10 mouse cellular contexts compared by ENCODE assay signal in genomic region chr3:68492066-68492465, GRCm38 (mm10).
DNase-seq lines count a peak whose midpoint lies in the region; ATAC-seq and TF ChIP-seq lines count a peak whose summit lies in the region.
"Had no signal": no experiment of that assay in that cellular context is flagged by ENCODE, and none has a peak within 500 bp of the region (broad histone marks: within the 10 kb centered on the region; RNA-seq: fewer than 3 reads in every experiment).

No protein-coding gene starts in this region.

- peak overlapping the region; percentile 98 for H3K27ac ChIP-seq in kidney, embryonic 16.5 days (ENCODE audit: low read length)
- H3K27ac ChIP-seq in embryonic facial prominence, embryonic 13.5 days: peak overlapping the region; percentile 88
- 0 out of 2 replicates have a peak overlapping the region, but pooled peaks have one; percentile 77 for H3K27ac ChIP-seq in limb, embryonic 14.5 days (replicated peaks; ENCODE audit: low read depth, low read length)

- H3K4me3 ChIP-seq in kidney, embryonic 16.5 days (ENCODE audit: low read length): no peak overlapping the region
- no peak overlapping the region for H3K4me3 ChIP-seq in embryonic facial prominence, embryonic 13.5 days
- H3K4me3 ChIP-seq in limb, embryonic 14.5 days (replicated peaks; ENCODE audit: low read length): no peak overlapping the region

- H3K36me3 ChIP-seq in kidney, embryonic 16.5 days (ENCODE audit: insufficient read depth, low read length): no peaks in the 10 kb centered on the region
- H3K36me3 ChIP-seq in embryonic facial prominence, embryonic 13.5 days: no peaks in the 10 kb centered on the region
- no peaks in the 10 kb centered on the region for H3K36me3 ChIP-seq in limb, embryonic 14.5 days (ENCODE audit: control insufficient read depth, insufficient read depth, low read length)

- H3K4me1 ChIP-seq in kidney, embryonic 16.5 days (ENCODE audit: insufficient read depth, low read length): peaks cover 41% of the 10 kb centered on the region
- H3K4me1 ChIP-seq in embryonic facial prominence, embryonic 13.5 days: peaks cover 35% of the 10 kb centered on the region
- peaks cover 31% of the 10 kb centered on the region for H3K4me1 ChIP-seq in limb, embryonic 14.5 days (ENCODE audit: control insufficient read depth, insufficient read depth, low read length)

- peak; percentile 79 for DNase-seq in heart, adult 11 months
- no peak for DNase-seq in heart, postnatal 4 days
- no peak for DNase-seq in kidney, adult 9 months
- DNase-seq in limb, embryonic 14.5 days (ENCODE audit: low spot score): no peak
- no peak for DNase-seq in ovary, postnatal 10 days (ENCODE audit: low spot score)
- DNase-seq in frontal cortex, adult 2 months (ENCODE audit: extremely low spot score in 1 of 2, low spot score in 1 of 2): no peak
- DNase-seq: adrenal gland, adult 8-10 months; cerebellum, adult 11 months had no signal

- WGBS in kidney, embryonic 16.5 days: 58% methylated on average over 1 of the region's 1 CpGs
- WGBS in embryonic facial prominence, embryonic 13.5 days: 49% methylated on average over 1 of the region's 1 CpGs
- 50% methylated on average over 1 of the region's 1 CpGs for WGBS in limb, embryonic 14.5 days

- peak overlapping the region; percentile 99; the same call in 1 of the 2 replicates for H3K4me2 ChIP-seq in kidney, embryonic 16.5 days (replicated peaks; ENCODE audit: low read depth, low read length)
- 0 out of 2 replicates have a peak overlapping the region, but pooled peaks have one; percentile 98 for H3K4me2 ChIP-seq in embryonic facial prominence, embryonic 13.5 days
- H3K4me2 ChIP-seq in limb, embryonic 14.5 days (replicated peaks; ENCODE audit: low read depth, low read length, severe bottlenecking): peak overlapping the region; percentile 98; the same call in 1 of the 2 replicates

- H3K27me3 ChIP-seq in kidney, embryonic 16.5 days (ENCODE audit: insufficient read depth, low read length): no peaks in the 10 kb centered on the region
- no peaks in the 10 kb centered on the region for H3K27me3 ChIP-seq in embryonic facial prominence, embryonic 13.5 days
- no peaks in the 10 kb centered on the region for H3K27me3 ChIP-seq in limb, embryonic 14.5 days (ENCODE audit: control insufficient read depth, insufficient read depth, low read length)

- ATAC-seq in kidney, embryonic 16.5 days (ENCODE audit: low FRiP score, low TSS enrichment): no peak
- ATAC-seq in embryonic facial prominence, embryonic 13.5 days (ENCODE audit: insufficient number of reproducible peaks, insufficient read depth, low FRiP score, low TSS enrichment, low read depth): no peak
- no peak for ATAC-seq in limb, embryonic 14.5 days (ENCODE audit: low FRiP score, low read depth)

- H3K9ac ChIP-seq in kidney, embryonic 16.5 days (replicated peaks; ENCODE audit: low read length): peak overlapping the region; percentile 88; the same call in 1 of the 2 replicates
- no peak overlapping the region; the same call in 1 of the 2 replicates for H3K9ac ChIP-seq in embryonic facial prominence, embryonic 13.5 days
- no peak overlapping the region for H3K9ac ChIP-seq in limb, embryonic 14.5 days (ENCODE audit: low read depth, low read length, severe bottlenecking)

- H3K9me3 ChIP-seq in kidney, embryonic 16.5 days (ENCODE audit: low read length): no peaks in the 10 kb centered on the region
- no peaks in the 10 kb centered on the region for H3K9me3 ChIP-seq in embryonic facial prominence, embryonic 13.5 days
- H3K9me3 ChIP-seq in limb, embryonic 14.5 days (ENCODE audit: control insufficient read depth, low read length): no peaks in the 10 kb centered on the region

- no peak for TF ChIP-seq POLR2A in limb, embryonic 14.5 days (IDR thresholded peaks at IDR 0.05; ENCODE audit: borderline replicate concordance, extremely low read depth, insufficient read depth, insufficient read length)
